Mouse (Mus musculus) urinary bladder, adult 18-20 months (tissue): ENCODE data around the gene Slc38a10.

ENCODE experiments used
- DNase-seq, 2 experiments: peaks; one replicate each; pipeline ENCODE4 v3.0.0; 2022; ENCODE audit warnings: low spot score in 2 of 2, mixed read lengths in 2 of 2

Slc38a10 gene

DNA sequence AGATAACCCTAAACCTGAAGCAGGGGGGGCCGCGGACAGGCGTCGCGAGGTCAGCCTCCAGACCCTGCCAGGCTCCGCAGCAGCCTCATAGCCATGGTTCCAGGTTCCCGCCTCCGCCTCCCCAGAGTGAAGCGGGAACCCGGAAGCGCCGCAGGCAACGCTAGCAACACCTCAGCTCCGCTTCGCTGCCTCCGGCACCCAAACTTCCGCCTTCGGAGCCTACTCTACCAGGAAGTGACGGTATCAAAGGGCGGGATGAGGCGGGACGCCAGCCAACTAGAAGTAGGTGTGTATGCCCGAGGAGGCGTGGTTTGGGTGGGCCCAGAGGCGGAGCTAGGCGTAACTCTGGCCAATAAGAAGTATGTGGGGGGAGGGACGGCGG lies at the start of gene Slc38a10:
TSS of gene Slc38a10 (minus strand) at position 234 of the 382 bp plus-strand sequence.
- peak; percentile 99 to 100 for DNase-seq

DNA sequence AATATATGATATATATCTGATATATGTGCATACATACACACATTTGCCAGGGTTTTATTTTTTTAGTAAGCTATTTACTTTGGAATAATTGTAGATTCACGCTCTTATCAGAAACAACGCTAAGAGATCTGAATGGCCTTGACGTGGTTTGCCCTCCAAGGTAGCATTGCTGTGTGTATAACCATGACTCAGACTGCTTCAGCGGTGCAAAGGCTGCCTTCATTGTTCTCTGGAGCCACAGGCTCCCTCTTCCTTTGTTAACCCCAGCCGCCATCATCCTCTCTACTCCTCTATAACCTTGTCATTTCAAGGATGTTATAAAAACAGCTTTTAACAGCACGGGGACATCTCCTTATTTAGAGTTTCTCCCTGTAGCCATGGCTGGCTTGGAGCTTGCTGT lies 49.5 kb upstream of the Slc38a10 start:
- DNase-seq, result no peak

DNA sequence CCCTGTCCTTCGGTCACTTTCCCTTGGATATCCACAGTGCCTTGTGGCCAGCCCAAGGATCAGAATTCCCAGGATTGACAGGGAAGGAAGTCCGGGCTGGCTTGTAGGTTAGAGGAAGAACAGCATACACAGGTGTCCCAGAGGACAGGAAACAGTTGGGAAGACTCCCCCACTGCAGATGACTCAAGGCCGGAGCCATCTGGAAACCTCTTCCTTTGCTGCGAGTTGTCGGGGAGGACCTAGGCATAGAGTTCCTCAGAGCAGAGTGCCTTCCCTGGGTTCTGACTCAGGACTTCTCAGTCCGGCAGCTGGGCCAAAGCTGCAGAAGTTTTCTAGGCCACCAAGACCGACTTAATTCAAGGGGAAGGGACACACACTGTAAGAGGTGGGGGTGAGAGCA lies 48.6 kb upstream of the Slc38a10 start:
- DNase-seq, result no peak

DNA sequence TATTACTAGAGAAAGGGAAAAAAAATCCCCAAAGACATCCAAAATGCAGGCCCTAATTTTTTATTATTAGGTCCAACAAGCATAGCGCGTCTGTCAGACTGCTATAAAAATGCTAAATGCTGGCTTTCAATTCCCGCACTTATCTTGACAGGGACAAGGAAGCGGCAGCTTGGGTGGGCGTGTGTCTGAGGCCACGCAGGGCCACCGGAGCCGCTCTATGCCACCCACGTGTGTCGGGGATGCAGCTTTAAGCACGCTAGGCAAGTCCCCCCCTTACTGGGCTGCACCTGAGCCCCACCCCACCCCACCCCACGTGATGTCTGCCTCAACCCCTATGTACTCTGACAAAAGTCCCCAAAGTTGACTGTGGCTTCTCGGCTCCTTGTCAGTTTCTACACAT lies 47.7 kb upstream of the Slc38a10 start:
- DNase-seq, result no peak

DNA sequence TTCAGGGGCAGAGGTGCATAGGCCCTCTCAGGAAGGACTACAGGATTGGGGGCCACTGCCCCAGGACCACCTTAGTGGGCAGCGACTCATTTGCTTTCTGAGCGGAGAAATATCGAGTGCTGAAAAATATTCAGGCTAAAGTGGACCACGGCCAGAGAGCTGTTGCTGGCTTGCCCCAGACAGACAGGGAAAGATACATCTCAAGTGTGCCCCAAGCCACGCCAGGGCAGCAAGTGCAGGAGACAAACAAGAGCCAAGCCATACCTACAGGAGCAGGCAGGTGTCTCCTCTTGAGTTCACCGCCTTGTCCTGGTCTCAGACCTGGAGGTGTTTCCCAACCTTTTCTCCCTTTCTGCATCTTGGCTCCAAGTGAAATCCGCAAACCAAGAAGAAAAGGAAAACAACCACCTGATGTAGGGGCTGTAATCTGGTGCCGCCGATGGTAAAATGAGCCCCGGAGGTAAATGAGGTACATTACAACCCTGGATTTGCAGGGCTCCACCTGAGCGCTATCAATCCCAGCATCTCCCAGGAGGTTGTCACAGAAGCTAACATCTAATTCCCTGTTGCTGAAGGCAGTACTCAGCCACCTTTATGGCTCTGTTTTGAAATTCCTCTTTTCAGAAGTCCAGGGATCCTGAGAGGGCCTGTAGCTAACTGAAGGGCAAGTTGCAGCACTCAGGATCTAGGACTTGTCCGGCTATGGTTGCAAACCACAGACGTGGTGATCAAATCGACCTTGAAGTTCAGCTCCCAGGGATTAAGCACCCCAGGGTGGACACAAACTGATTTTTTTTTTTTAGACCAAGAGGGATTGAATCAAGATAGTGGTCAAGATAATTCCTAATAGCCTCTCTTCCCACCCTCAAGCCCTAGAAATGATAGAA lies 39.6 kb upstream of the Slc38a10 start:
- DNase-seq, result no peak

DNA sequence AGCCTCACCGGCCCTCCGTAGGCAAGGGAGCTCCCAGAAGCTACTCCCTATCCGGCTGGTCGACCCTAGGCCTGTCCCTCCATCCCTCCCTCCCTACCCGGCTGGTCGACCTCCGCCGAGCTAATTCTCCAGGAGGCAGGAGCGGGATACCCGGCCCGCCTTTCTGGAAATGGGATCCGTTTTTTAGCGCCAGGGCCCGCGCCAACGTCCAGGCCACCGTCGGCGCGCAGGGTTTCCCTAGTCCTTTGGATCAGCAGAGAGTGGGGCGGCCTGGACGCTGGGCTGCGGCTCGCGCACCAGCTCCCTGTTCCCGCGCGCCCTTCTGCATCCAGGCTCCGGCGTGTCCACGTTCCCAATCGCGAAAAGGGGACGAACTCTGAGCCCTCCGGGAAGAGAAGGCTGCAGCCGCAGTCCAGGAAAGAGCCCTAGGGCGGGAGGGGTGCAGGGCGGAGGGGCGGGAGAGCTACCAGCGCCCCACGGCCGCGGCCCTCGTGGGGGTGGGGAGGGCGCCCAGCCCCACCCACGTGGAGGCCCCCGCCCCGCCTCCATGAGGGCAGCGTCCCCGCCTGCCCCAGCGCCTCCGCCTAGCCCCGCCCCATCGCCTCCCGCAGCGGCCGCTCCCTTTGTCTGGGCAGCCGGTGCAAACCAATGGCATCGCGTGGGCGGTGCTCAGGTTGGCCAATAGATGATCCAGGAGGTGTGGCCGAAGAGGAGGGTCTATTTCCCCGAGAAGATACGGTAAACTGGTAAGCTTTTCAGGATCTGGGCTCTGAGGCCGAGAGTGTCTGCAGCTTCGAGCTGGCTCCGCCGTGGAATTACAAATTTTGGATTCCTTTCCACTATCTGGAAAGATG lies 38.5 kb upstream of the Slc38a10 start:
- peak; percentile 92 to 98 for DNase-seq

DNA sequence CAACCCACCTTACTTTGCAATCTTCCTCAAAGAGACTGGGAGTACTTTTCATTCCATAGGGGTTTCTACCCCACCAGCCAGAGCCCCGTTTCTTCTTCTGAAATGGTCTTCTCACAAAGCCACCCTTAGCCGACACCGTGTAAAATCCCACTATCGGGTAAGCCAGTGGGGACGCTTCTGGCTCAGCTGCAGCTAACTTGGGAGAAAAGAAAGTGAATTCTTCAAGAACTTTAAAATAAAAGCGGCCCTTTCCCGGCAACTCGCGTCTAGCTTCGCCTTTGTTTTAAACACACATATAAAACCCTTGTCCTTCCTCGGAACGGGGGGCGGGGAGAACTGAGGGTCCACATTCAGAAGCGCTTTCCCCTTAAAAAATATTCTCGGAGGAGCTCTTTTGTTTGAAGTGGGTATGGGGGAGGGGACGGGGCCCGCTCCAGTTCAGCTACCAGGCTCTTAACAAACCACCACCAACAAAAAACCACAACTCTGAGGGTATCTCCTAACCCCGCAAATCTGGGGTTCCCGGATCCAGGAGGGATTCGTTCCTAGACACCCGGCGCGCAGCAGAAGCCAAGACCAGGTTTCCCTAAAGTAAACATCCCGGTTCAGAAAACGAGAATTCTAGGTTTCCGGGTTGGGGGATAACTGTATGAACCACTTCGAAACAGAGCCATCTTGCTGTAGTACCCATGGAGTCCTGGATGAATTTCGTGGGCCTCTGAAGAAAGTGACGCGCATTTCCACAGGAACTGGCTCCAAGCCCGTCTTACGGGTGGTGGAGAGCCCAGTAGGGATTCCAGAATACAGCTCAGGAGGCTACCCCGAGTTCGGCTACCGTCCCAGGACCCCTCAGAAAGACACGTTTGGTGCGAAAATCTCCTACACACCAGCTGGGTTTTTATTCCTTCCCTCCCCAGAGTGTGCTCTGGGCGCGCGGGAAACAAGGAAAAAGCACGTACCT lies 37.6 kb upstream of the Slc38a10 start:
- DNase-seq, result peak; percentile 37 to 73

DNA sequence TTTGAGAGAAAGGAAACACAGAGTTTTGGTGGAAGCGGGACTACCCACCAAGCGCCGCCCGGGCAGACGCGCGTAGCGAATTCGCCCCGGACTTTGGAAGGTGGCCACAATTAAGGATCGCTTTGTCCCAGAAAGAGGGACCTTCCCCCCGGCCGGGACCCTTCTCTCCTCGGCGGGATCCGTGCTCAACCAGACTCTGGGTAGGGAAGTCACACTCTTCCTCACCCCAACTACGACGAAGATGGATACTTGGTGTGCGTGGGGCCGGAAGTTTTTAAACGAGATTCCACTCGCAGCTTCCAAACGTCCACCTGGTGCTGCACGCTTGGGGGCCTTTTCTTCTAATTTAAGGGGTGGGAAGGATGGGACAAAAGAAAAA lies 36.9 kb upstream of the Slc38a10 start:
- DNase-seq, result peak in 1 of 2 experiments; percentile 57

DNA sequence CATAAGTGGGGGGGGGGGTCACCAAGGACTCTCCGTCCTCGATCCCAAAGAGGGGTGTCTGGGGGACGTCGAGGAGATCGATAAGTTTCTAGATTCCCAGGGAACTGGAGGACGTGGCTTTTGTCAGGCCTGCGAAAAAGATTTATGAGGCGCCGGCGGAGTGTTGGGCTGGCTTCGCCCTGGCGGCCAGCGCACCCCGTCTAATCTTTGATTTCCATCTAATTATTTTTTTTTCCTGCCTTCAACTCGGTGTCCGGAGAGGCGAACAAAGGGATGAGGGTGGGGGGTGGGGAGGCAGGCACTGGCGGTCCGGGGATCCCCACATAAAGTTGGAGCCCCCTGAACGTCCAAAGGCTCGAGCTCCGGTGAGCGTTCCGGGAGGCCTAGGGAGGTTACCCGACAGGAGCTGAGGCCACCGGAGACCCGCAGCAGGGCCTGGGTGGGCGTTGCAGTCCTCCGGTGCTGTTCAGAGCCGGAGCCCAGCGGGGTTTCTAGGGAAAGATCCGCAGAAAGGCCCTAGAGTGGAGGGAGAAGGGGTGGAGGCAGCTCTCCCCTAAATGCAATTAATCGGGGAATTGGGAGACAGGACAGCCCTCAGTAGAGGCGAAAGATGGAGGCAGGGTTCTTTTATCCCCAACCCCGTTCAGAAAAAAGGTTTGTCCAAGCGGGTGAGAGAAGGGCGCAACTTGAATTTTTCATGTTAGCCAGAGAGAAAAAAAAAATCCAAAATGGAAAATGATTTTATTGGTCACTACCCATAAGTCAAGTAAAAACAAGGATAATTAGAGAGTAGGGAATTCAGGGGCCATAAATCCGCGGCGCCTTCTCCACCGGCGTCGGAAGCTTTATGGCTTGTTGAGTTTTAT lies 36.3 kb upstream of the Slc38a10 start:
- DNase-seq, result peak; percentile 22 to 40

DNA sequence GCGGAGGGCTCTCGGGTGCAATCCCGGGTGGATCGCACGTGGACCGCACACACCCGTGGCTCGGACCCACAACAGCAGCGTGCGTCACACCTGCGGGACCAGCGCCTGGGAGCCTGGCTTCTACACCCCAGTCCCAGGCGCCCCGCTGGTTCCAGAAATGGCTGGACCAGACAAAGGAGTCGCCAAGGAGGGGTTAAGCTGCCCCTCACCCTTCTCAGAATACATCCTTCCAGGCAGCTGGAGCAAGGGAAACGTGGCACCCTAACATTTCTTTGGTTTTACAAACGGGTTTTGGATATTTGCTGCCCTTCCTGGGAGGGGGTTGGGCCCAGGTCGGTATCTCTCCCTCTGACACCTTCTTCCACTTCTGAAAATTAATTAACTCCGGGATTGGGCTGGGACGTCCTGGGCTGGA lies 35.7 kb upstream of the Slc38a10 start:
- DNase-seq, result no peak

DNA sequence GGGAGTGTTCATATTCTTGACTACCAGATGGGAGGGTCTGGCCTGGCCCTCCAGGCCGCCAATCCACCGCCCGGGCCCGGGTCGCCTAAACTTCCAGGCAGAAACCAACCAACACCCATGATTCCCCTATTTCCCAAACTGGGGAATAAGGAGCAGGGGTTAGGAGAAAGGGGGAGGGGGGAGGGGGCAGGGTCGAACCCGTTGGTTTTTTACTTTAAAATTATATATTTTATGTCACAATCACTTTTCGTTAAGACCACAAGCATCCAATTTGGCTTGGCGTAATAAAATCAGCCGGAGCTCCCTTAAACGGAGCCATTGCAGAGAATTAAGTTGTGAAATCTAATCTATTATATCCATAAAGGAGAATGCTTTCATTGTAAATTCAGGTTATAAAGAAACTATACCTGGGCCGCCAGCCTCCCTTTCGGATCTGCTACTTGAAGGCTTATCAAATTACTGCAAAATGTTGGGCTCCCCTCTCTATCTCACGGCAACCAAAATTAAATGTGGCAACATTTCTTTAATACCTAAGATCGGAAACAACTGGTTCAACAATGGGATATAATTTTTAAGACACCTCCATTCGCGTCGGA lies 35.1 kb upstream of the Slc38a10 start:
- no peak for DNase-seq

DNA sequence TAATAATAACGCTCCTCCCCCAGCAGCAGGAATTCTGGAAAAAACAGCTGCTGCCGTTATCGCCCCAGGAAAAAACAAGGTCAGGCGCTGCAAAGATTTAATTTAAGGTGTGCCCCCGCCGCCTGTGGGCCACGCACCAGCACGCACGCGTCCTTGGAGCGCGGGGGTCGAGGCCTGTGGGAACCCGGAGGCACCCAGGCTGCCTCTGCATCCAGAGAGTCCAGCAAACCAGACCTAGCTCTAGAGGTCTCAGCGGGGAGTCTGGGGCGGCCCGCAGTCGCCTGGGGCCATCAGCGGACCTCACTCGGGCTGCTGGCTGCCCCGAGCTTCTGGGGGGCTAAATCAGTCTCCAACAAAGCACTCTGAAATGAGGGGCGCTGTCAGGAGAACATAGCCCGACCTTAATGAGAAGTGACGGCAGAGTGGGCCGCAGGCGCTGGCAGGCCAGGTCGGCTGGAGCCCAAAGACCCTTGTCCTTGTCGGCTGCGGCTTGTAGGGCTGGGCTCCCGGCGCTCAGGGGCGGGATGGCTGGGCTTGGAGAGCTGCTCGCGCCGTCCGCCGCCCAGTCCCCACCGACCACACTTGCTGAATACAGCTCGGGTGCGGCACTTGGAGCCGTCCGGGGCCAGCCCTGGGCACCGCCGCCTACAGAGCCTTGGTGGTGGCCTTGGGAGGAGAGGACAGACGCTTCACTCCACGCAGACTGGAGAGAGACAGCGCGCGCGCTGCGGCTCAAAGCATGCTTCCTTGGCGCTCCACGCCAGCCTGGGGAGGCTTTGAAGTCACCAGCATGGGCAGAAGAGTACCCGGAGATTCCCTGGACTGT lies 34.4 kb upstream of the Slc38a10 start:
- DNase-seq, result no peak

DNA sequence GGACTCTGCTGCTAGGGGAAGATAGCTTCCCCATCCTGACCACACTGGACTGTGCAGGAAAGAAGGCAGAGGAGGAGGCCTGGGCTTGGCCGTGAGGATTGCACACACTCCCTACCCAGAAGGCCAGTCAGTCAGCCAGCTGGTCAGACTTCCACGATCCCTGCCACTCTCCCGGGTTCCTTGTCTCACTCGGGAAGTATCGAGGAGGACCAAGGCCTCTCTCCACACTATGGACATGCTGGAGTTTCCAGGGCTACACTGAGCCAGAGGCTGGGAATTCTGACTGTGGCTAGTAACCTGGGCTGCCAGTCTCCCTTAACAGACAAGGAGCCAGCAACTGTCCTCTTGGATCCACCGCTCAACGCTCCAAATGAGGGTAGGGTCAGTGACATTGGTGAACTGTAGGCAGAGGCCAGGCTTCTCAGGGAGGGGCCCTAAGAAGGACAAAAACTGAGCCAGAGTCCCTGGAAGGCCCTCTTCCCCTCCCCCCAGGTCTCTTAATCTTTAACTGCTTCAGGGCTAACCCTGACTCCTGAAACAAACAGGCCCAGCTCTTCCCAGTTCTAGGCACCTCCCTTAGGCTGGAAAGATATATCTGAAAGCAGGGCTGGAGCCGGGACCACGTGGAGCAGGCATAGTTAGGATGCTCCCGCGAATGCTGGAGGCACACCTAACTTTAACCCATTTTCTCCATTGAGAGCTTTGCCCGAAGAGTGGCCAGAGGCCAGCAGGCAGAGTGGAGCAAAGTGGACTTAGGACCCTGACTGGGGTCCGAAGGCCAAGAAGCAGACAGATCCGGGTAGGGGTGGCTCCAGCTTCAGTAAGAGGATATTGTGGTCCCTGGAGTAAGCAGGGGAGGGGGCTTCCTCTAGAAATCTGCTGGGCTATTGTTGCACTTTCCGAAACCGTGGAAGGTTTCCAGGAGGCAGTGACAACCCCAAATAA lies 33.5 kb upstream of the Slc38a10 start:
- DNase-seq, result no peak

DNA sequence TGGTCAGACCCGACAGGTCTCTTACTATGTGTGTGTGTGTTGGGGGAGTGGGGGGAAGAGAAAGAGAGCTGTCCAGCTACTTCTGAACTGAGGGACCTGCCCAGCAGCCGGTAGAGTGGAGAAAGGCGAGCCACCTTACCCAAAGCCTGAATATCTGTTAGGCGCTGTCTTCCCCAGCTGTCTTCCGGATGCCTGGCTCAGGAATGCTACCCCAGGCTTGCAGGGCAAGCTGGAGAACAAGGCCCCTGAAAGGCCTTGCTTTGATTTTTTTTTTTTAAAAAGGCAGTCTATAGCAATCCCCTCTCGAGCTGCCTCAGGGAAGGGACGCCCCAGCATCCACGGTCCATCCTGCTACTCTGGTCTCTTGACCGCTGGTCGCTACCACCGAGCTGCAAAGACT lies 32.6 kb upstream of the Slc38a10 start:
- no peak for DNase-seq

DNA sequence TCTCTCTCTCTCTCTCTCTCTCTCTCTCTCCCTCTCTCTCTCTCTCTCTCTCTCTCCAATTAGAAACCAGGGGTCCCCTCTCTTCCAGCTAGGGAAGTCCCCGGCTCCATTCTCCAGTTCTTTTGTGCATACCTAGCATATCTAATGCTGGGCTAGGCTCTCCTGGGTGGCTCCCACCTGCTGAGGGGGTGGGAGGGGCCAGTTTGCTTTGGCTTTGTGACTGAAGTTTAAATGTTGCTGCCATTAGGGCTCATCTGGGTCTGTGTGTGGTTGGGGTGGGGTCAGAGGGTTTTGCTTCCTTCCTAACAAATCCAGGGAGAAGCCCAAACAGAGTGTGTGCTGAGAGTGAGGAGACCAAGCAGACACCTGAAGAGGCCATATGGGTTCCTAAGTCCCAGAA lies 32.0 kb upstream of the Slc38a10 start:
- no peak for DNase-seq

DNA sequence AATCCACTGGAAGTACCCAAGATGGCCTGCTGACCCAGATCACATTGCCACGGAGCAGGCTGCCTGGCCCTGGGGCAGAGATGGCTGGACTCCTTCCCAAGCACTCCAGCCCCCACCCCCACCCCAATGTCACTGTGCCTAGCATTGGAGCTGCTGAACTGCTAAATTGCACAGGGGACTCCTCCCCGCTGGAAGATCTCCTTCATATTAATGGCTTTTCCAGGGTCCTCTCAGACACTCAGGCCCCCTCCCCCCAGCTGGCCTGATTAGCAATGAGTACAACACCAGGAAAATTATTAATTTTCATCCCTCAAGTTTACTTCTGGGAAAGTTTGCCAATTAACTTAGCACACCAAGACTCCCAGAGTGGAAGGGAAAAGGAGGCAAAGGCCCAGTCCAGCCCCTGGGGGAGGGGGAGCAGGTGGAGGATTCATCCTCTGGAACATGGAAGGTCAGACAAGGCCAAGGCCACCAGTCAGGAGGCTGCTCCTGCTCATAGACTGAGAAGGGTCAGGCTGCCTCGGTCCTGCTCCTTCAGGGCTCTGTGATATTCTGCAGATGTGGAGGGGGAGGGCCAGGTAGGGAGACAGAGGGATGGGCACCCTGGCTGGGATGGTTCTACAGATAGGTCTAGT lies 31.4 kb upstream of the Slc38a10 start:
- DNase-seq, result no peak

DNA sequence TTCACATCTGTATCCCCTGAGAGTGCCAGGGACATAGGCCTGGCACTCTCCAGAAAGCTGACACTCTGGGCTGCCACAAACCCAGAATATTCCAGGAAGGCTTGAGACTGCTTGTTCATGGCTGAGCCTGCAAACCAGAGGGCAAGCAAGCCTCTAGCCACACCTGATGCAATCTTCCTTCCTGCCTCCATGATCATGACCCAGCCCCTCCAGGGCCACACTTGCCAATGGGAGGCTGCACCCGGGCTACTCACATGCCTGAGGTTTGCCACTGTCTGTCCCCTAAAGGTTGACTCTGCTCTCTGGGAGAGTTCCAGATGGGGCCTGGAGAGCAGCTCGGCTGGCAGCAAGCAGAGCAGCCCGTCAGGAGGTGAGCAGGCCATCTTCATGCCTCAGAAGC lies 30.2 kb upstream of the Slc38a10 start:
- no peak for DNase-seq

DNA sequence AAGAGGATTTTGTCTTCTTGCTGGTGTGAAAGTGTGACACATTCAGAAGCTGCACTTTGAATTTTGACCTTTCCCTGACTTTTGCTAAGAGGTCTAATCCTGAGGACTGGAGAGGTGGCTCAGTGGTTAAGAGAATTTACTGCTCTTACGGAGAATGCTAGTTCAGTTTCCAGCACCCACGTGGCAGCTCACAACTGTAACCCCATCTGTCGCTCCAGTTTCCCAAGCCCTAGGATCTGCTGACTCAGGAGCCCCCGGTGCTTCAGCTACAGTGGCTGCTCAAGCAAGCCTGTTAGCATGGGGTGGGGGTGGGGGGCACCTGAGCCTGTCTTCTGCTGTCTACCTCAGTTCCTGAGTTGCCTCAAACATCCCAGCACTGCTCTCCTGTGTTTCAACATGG lies 28.2 kb upstream of the Slc38a10 start:
- DNase-seq, result no peak
